Mouse (Mus musculus): ENCODE results near the gene Gm20388.
"Not testable (repeated sequence)": the region's sequence is repeated elsewhere in the genome, so short reads cannot be mapped to it uniquely, and the experiment has no call there.

Gene Gm20388

DNA sequence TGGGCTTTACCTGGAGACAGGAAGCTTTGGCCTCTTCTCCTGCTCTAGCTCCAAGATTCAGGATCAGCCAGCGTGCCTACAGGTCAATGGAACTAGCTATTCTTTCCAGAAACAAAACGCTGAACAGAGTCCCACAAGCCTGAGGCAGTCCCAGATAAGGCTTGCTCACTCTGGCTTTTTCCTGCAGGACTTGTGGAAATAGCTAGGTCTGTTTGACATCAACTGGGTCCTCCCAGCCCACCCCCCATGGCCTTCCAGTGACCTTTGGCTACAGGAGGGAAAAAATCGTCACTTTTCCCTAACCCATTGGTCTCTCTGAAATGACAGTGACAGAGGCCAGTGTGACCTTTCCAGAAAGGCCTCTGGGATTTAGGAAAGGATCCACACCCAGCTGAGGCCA, 1404.9 kb downstream of the Gm20388 start:
- DNase-seq (ENCODE audit: low read depth), result no peak

DNA sequence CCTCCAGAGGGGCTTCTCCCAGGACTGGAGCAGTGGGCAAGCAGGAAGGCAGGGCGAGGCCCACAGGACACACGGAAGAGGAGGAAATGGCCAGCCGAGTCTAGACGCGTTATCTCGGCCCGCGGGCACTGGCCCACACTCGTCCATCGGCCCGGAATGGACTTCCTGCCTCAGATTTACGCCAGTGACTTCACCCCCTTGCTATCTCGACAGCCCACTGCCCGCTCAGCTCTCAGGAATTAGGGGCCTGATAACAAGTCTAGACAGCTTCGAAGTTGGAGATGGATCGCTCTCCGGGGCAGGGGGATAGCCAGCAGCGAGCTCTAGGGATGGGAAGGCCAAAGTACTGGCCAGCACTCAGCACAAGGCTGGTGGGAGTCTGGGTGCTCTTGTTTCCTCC, 1405.4 kb downstream of the Gm20388 start:
- no peak for DNase-seq (ENCODE audit: low read depth)

DNA sequence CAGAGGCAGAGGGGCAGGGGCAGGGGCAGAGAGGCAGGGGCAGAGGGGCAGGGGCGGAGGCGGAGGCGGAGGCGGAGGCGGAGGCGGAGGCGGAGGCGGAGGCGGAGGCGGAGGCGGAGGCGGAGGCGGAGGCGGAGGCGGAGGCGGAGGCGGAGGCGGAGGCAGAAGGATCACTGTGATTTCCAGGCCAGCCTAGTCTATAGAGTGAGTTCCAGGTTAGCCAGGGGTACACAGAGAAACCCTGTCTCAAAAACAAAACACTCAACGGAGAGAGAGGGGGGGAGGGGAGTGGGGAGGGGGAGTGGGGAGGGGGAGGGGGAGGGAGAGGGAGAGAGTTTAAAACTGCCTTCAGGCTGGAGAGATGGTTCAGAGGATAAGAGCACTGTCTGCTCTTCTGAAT, 1408.1 kb downstream of the Gm20388 start:
- DNase-seq (ENCODE audit: low read depth), result not testable (repeated sequence)

DNA sequence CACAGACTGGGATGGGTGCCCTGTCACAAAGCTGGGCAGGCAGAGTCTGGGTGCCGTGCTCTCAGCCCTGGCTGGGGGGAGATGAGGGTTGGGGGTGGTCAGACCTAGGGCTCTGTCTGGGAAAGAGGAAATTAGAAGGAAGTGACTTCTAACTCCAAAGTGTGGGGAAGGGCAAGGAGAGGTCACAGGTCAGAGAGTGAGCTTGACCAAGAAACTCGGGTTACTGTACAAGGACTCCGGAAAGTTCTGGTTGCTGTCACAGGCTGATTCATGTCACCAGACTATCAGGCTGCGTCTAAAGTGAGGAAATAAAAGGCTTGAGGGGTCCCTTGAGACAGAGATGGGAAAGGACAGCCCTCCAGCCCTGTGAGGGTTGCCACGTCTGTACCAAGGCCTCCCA, 1408.8 kb downstream of the Gm20388 start:
- DNase-seq (ENCODE audit: low read depth), result no peak

DNA sequence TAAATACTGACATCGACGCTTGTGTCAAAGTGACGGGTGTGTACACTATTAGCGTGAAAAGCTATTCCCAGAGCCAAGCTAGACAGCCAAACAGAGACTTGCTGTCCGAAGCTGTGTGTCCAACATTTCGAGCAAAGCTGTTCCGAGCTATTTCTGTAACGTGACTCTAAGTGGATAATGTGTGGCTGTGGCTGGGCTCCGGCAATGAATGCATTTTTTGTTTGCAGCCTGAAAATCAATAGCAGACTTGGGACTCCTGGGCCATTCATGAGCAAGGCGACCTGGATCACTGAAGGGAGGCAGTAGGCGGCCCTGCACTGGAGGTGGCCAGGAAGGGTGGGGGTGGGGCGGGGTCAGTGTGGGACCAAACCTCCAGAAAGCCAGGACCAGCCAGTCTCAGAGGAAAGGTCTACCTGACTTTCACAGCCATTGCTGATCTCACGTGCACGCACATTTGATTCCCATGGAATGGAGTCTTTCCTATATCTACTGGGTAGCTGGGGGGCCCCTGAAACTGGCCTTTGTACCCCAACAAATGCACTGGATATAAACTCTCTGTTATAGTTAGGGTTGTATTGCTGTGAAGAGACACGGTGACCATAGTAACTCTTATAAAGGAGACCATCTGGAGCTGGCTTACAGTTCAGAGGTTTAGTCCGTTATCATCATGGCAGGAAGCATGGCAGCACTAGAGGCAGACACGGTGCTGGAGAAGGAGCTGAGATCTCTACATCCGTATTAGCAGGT, 1415.7 kb downstream of the Gm20388 start:
- DNase-seq (ENCODE audit: low read depth), result peak; percentile 38

DNA sequence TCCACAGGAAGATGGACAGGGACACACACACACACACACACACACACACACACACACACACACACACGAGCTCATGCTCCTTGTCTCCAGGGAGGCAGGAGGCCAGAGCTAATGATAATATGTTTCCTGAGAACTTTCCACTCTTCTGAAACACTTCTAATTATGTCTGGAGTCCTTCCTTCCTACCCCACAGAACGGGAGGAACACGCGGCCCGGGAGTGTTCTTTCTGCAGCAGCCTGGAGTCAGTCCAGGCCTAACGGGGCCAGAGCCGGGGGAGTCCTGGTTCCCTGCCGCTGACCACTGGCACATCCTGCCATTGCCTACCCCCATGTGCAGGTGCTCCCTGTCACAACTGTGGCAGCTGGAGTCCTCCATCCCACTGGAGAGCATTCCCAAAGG, 1421.8 kb downstream of the Gm20388 start:
- peak; percentile 20 for DNase-seq (ENCODE audit: low read depth)

DNA sequence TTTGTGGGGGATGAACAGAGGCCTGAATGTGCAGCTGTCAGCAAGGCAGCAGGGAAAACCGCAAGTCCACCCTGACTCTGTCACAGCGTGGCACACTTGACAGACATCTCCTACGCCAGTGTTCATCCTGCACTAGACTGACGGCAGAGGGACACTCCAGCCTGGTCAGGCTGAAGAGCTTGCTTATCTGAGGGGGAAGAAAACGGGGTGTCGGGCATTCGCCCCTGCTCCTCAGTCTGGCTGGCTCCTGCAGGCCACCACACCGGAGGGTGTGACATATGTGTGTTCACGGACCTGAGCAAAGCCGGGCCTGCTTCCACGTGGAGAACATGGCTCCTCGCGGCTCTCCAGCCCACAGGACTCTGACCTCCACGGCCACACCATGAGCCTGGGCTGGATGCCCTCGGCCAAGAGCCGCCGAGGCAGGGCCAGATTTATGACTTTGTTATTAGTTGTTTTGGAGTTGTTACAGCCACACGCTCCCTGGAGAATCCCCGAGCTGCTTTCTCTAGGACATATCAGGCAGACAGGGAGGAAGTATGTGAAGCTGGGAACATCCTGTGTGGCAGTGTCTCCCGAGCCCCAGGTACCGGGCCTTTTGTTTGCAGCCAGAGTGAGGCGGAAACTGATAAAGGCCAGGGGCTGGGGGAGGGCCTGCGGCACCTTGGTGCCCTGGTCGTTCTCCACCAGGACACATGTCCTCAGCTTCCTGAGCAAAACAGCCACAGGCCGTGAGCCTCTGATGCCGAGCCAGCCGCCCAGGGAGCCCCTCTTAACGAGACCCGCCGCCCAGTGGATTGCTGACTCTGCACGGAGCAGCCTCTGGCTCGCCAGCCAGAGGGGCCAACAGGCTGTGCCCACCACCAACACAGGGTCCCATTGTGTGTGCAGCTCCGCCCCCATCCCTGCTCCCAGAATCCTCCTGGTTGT, 1424.1 kb downstream of the Gm20388 start:
- DNase-seq (ENCODE audit: low read depth), result no peak

DNA sequence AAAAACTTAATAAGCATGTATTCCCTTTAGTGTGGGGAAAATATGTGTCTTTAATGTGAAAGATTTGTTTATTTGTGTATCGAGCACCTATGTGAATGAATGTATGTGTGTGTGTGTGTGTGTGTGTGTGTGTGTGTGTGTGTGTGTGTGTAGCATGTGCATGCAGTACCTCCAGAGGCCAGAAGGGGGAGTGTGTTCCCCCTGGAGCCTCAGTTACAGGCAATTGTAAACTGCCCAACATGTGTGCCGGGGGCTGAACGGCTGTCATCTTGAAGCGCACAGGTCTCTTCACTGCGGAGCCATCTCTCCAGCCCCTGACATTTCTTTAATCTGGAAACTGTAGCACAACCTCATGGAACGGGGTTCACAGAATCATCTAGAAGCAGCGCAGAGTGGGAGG, 1425.0 kb downstream of the Gm20388 start:
- DNase-seq (ENCODE audit: low read depth), result no peak

DNA sequence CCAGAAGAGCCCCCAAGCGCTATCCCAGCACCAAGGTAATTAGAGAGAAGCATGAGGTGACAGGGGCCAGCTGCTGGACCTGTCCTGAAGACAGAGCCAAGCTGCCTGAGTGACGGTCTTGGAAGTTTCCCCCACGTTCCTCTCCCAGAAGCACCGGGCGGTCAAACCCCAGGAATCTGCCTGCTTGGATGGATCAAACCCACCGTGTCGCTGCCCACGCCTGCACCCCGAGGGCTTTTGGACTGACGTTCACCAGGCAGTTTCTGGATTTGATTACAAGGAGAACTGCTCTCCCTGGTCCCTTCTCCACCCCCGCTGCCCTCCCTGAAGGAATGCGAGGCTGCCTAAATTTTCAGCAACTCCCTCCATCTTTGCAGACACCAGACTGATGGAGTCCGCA, 1432.3 kb downstream of the Gm20388 start:
- peak; percentile 61 for DNase-seq (ENCODE audit: low read depth)

DNA sequence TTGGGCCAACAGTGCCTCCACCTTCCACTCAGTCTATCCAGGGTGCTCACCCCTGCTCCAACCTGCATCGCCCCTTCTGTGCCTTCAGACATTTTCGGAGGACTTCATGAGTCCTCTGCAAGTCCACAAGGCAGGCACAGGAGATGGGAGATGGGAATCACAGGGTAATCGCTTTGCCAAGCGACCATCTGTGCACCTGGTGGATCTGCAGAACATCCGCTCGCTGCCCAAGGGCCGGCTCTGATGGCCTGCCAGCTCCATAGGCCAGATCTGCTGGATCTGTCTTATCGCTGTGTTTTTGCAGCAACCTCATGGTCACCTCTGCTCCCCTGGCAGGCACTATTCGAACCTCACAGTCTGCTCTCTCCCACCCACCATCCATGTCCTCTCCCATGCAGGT, 1433.8 kb downstream of the Gm20388 start:
- no peak for DNase-seq (ENCODE audit: low read depth)

DNA sequence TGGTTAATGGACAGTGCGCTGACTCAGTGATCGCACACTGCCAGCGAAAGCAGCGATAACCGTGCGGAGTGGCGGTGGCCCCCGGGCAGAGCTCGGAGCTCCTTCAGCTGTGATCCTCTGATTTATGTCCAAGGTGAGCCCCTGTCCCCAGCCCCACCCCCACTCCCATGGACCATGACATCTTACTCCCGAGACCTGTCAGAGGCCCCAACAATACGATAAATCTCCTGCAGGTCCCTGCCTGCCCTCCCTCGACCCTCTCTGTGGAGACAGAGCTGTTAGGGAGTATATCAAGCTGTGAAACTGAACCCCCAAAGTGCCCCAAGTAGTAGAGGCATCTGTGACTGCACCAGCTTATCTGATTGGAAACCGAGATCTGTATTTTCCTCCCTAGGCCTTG, 1435.5 kb downstream of the Gm20388 start:
- DNase-seq (ENCODE audit: low read depth), result no peak

DNA sequence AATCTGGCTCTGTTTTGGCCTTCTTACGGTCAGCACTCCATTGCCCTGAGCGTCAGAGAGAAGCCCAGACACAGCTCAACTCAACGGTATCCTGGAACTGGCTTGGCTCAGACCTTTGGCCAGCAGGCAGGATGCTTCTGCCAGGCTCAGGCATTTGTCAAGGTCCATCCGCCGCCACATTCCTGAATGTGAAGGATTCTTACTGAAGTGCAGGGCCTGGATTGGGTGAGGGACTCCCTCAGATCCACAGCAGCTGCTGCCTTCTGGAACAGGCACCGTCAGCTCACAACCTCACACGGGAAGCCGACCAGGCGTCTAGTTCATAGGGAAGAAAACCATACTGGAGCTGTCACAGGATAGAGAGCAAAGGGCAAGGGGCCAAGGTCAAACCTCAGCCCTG, 1436.2 kb downstream of the Gm20388 start:
- DNase-seq (ENCODE audit: low read depth), result no peak

DNA sequence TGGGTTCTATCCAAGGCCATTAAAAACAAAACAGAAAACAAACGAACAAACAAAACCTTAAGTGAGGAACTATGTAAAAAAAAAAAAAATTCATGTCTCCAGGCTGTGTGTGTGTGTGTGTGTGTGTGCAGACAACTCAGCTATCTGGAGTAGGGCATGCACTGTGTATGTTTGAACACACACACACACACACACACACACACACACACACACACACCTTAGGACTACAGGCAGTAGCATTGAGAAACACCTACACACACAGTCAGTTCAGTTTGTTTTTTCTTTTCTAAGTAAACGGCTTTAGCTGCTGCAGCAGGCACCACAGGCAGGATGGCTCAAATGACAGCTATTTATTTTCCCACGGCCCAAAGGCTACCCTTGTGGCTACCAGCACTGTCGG, 1438.4 kb downstream of the Gm20388 start:
- no peak for DNase-seq (ENCODE audit: low read depth)

DNA sequence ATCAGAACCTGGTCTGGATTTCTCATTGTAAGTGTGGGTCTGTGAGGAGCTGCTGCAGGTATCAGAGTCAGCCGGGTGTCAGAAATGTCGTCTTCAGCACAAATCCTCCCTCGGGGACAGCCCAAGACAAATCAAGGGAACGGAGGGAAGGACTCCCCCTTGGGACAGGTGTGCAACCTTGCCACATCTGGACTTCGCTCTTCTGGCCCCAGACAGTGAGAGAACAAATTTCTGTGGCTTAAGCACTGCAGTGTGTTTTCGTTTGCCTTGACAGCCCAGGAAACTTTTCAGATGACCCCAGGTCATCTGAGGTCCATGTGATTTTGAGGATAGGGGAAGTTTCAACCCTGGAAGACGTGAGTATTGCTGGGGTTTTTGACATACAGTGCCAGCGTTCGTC, 1440.2 kb downstream of the Gm20388 start:
- DNase-seq (ENCODE audit: low read depth), result no peak

DNA sequence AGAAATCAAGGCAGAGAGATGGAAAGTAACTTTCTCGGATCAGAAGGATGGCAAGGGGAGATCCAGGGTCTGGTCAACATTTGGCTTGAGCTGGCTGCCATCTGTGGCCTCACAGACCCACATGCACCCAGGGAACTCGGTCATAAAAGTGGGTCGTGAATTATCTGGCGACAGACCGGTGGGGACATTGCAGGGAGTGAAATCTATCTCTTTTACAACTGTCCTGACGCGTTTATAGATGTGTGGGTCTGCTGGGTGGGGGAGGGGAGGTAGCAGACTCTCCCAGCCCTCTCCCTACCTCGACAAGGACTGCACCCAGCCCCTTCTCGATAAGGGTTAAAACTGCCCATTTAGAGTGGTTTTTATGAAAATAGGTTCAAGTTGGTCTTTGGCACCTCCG, 1444.2 kb downstream of the Gm20388 start:
- no peak for DNase-seq (ENCODE audit: low read depth)

DNA sequence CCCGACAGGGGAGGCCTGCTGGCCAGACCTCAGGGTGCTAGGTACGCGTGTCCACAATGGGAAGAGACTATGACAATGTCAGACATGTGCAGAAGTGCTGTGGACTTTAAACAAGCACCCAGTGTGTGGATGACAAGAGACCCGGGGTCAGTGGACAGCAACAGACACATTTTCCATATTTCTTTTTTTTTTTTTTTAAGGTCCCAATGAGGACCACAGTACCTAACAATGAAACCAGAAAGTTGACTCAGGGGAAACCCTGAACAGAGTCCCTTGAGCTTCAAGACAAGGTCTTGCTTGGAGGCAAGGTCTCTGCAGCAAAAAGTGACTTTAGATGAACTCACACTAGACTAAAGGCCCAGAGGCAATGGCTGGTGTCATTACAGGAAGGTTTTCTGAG, 1446.8 kb downstream of the Gm20388 start:
- no peak for DNase-seq (ENCODE audit: low read depth)

DNA sequence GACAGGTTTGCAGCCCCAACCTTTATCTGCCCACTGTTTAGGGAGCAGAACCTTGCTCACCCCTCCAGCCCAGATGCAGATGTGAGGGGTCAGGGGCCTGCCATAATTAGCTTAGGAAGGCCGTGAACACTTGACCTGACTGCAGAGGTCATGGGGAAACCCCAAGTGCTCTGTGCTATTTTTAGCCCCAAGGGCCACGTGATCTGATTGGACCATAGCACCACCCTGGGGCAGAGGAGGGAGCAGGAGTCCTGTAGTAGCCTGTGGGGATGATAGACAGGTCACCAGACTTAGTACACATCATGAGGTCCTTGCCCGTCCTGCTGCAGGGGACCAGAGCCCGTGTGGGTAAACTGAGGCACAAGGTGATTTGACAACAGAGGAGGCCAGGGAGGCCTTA, 1448.0 kb downstream of the Gm20388 start:
- no peak for DNase-seq (ENCODE audit: low read depth)

DNA sequence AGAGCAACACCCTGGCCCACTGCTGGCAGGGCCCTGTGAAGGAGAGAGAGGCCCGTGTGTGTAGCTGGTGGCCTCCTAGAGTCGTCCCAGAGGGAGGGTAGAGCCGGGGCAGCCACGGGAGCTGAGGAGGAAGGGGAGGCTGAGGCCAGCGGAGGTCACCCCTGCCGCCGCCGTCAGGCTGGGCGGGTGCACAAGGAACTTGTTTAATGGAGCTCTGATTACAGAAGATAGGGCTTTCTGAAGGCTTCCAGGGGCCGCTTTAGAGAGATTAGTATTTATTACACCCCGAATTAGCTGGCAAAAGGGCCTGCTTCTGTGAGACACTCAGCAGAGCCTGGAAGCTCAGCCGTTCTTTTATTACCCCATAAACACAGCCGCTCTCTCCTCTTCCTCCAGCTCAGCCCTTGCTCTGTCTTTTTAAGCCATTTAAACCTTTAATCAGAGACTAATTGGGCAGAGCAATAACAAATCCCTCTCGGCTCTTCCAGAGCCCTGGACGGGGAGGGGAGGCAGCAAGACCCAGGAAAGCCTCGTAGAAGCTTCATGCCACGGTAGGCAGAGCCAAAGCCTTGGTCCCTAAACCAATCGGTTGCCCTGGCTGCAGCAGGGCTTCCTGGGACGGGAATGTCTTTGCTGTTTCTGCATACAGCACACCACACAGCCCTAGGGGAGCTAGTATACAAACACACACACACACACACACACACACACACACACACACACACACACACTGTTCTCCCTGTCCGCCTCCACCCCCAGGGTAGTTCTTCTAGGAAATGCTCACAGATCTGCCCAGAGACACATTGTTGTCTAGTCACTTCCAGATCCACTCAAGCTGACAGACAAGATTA, 1448.7 kb downstream of the Gm20388 start:
- no peak for DNase-seq (ENCODE audit: low read depth)

DNA sequence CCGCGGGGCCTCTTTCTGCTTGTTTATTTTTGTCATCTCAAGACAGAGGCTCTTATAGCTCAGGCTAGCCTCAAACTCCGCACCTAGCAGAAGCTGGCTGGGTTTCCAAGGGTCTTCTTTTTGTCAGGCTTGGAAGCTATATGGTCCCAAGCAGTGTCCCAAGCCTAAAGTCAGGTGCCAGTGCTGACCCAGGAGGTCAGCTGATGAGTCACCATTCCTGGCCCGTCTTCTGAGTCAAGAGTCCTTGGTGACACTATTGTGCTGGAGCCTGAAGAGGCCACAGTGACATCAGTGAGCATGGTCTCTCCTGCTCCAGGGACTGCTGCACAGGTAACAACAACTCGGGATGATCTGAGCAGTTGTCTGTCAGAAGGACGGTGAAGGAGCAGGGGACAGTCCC, 1449.4 kb downstream of the Gm20388 start:
- DNase-seq (ENCODE audit: low read depth), result no peak

DNA sequence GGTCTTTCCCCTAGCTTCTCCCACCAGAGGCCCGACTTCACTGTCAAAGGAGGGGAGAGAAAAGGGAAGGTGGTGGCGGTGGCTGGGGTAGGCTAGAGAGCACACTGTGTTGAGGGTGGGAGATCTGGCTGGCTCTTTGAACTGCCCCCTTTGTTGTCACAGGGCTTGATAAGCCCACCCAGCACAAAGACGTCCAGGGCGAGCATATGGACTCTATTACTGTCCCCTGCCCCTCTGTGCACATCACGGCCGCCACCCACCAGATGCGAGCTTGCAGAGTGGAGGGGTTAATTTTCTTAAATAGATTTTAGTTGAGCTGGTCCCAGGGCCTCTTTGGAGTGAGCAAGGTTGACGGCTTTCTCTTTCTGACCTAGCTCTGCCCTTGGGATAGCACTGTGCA, 1450.5 kb downstream of the Gm20388 start:
- DNase-seq (ENCODE audit: low read depth), result no peak

DNA sequence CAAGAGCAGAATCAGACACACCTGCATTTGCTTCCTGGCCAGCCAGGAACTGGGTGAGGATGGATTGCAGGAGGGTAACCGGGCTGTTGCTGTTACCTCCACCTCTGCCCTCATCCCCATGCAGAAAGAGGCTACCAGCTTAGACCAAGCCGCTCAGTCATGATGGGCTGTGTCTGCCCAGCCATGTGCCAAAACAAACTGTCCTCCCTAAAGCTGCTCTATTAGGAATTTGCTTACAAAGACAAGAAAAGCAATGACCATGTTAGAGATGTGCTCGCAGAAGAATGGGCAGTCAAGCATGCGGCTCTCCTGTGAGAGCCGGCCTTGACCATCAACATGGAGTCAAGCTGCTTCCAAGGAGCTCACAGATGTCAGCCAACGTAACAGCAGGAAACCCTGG, 1454.0 kb downstream of the Gm20388 start:
- no peak for DNase-seq (ENCODE audit: low read depth)

DNA sequence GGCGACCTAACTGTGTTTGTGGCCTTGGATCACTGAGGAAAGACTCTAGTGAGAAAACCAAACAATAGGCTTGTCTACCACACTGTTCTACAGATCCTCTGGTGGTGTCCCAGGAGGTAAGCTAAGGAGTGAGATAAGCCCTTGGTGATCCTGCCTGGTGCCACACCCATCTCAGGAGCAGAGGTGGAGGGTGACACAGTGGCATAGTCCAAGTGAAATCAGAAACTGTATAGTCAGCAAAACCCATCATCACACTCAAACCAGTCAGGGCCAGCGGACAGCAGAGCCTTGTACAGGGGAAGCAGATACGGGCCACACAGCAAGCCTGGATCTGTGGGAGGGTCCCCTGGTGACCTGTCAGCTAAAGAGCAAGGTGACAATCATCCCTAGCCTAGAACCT, 1454.5 kb downstream of the Gm20388 start:
- DNase-seq (ENCODE audit: low read depth), result no peak

DNA sequence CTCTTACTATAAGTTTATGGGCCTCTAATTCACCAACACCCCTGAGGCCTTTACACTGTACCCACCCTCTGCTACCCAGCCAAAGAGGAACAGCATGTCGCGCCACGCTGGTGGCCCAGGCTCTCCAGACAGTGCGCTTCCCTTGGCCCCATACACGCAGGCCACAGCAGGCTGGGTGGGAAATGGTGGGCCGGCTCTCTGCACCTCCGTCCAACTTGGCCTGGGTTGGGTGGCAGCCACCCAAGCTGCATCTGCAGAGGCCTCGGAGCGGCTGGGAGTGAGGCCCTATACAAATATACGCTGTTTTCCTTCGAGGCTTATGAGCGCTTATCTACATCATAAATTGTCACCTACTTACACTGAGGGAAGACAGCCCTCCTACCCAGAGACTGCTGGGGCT, 1456.0 kb downstream of the Gm20388 start:
- DNase-seq (ENCODE audit: low read depth), result no peak

All from NIH3T3 (cell line).